Mouse (Mus musculus) monocyte, adult 59 days (primary cell): Measurements from ENCODE around the gene Adgrl1. TPM values are rescaled to one million over a fixed set of nuclear protein-coding genes. Genes with fewer than 3 reads are reported as not detected.

Experiments used
- total RNA-seq, 2 experiments: library from RNA; stranded (reverse); gene quantifications; one replicate each; pipeline ENCODE4 v1.2.4; 2023

The Adgrl1 gene
- total RNA-seq = 1 to 10 TPM; 2.0 to 2.1 TPM

DNA sequence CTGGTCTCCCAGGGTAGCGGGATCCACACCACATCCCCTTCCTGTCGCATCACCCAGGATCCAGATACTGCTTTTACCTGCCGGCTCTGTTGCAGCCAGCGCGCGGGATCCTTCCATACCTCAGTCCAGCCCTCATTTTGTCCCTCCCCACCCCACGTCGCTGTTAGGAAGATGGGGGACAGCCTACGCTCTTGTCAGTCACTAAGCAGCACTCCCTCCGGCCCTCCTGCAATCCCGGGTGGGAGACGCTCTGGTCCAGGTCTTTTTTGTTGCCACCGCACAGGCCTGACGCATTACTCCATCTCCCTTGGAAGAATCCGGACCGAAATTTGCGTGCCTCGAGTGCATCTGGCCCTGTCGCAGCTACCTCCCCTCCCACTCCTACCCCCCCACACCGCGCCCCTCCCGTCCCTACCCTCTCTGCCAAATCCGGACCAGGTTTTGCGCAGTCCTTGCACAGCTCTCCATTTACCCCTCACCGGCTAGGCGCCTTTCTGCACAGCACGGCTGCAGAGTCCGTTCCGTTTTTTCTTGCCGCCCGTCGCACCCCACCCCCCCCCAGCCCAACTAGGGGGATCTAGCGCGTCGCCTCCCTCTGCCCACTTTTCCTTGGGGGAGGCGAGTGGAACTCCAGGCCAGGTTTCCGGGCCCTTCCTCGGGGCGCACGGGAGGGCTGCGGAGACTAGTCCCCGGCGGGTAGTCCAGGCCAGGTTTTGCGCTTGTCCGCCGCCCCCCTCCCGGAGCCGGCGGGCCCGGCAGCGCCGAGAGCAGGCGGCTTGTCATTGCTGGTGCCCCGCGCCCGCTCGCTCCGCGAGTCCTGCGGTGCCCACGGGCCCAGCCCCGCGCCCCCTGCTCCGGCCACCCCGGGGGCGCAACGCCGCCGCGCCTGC, at the start of gene Adgrl1:
Gene Adgrl1 (plus strand): TSS at position 743 of the 890 bp plus-strand sequence.

GRCm38 (mm10) chr8:83955106-83955957, 55.4 kb downstream of the Adgrl1 start, which contains the start of the genes Gm10644 and Asf1b:
TSS of gene Gm10644 (minus strand) at chr8:83955205.
TSS of gene Asf1b (plus strand) at chr8:83955507.

GRCm38 (mm10) chr8:83972150-83973120, 72.5 kb downstream of the Adgrl1 start, which contains the start of gene Prkaca:
TSS of gene Prkaca (plus strand) at chr8:83972993.

Other genes with a start within 250 kb of the Adgrl1 start
- gene Gipc1, start 247.4 kb upstream of the Adgrl1 start, total RNA-seq = 10 to 100 TPM; 24.9 to 28.4 TPM
- under 1 TPM in 1 of 2 experiments, not detected in 1; 0.21 TPM for gene Ptger1, start 233.4 kb upstream of the Adgrl1 start, total RNA-seq
- 100 to 1,000 TPM; 288 to 307 TPM for gene Pkn1, start 200.9 kb upstream of the Adgrl1 start, total RNA-seq
- gene Ddx39, start 184.9 kb upstream of the Adgrl1 start, total RNA-seq = 10 to 100 TPM; 29.0 to 29.1 TPM
- 1,000 to 10,000 TPM; 2,520 to 2,540 TPM for gene Adgre5, start 158.8 kb upstream of the Adgrl1 start, total RNA-seq
- gene Gm10644, start 55.1 kb downstream of the Adgrl1 start, total RNA-seq = under 1 TPM; 0.18 to 0.39 TPM
- gene Asf1b, start 55.4 kb downstream of the Adgrl1 start, total RNA-seq = 1 to 10 TPM; 1.5 to 2.7 TPM
- 10 to 100 TPM; 37.3 to 41.3 TPM for gene Prkaca, start 72.9 kb downstream of the Adgrl1 start, total RNA-seq
- gene Samd1, start 97.6 kb downstream of the Adgrl1 start, total RNA-seq = 10 to 100 TPM; 55.2 to 55.6 TPM
- under 1 TPM; 0.39 to 0.55 TPM for gene 1700067K01Rik, start 101.4 kb downstream of the Adgrl1 start, total RNA-seq
- not detected for gene 2210011C24Rik, start 112.1 kb downstream of the Adgrl1 start, total RNA-seq
- gene Palm3, start 121.4 kb downstream of the Adgrl1 start, total RNA-seq = not detected
- 10 to 100 TPM; 13.8 to 15.3 TPM for gene Il27ra, start 142.5 kb downstream of the Adgrl1 start, total RNA-seq
- not detected for gene Rln3, start 144.9 kb downstream of the Adgrl1 start, total RNA-seq
- gene Gm10643, start 165.0 kb downstream of the Adgrl1 start, total RNA-seq = 1 to 10 TPM; 1.1 to 2.1 TPM
- 10 to 100 TPM; 57.0 to 63.2 TPM for gene Rfx1, start 166.7 kb downstream of the Adgrl1 start, total RNA-seq
- 10 to 100 TPM; 30.4 to 30.5 TPM for gene Dcaf15, start 204.7 kb downstream of the Adgrl1 start, total RNA-seq
- gene Podnl1, start 225.9 kb downstream of the Adgrl1 start, total RNA-seq = 1 to 10 TPM in 1 of 2 experiments, under 1 TPM in 1; 0.39 to 1.0 TPM
- gene Cc2d1a, start 247.8 kb downstream of the Adgrl1 start, total RNA-seq = 10 to 100 TPM; 23.8 to 30.1 TPM
- not detected for gene 4930432K21Rik, start 247.9 kb downstream of the Adgrl1 start, total RNA-seq